Mouse (Mus musculus) liver, embryonic 12.5 days (tissue): ENCODE measurements around the gene Tmem151b. TPM values are rescaled to one million over a fixed set of nuclear protein-coding genes. Genes with fewer than 3 reads are reported as not detected.

Experiments used
- ATAC-seq: fragments of 200-750 bp; cut with Nextera tagmentation; 2 replicates; pipeline ENCODE4 v1.8.0; 2017; ENCODE audit warnings: moderate number of reproducible peaks, mild to moderate bottlenecking, moderate library complexity
- H3K27ac ChIP-seq: fragments of 300-500 bp; sonication (generic); 2 replicates; pipeline ENCODE4 v1.5.1; 2016; ENCODE audit warnings: mild to moderate bottlenecking
- H3K27me3 ChIP-seq: fragments of 300-500 bp; sonication (generic); replicated peaks from 2 replicates; pipeline ENCODE4 v1.6.1; 2016; ENCODE audit warnings: mild to moderate bottlenecking, moderate library complexity
- H3K36me3 ChIP-seq: fragments of 300-500 bp; sonication (generic); 2 replicates; pipeline ENCODE4 v1.6.1; 2016; ENCODE audit warnings: mild to moderate bottlenecking, moderate library complexity
- H3K4me1 ChIP-seq: fragments of 300-500 bp; sonication (generic); 2 replicates; pipeline ENCODE4 v1.6.1; 2016
- H3K4me2 ChIP-seq: fragments of 300-500 bp; sonication (generic); 2 replicates; pipeline ENCODE4 v1.6.1; 2016; ENCODE audit warnings: mild to moderate bottlenecking, moderate library complexity
- H3K4me3 ChIP-seq: fragments of 300-500 bp; sonication (generic); 2 replicates; pipeline ENCODE4 v1.5.1; 2016; ENCODE audit warnings: mild to moderate bottlenecking, moderate library complexity
- H3K9ac ChIP-seq: fragments of 300-500 bp; sonication (generic); 2 replicates; pipeline ENCODE4 v1.6.1; 2016; ENCODE audit warnings: mild to moderate bottlenecking, moderate library complexity
- H3K9me3 ChIP-seq: fragments of 300-500 bp; sonication (generic); replicated peaks from 2 replicates; pipeline ENCODE4 v1.6.1; 2016; ENCODE audit warnings: mild to moderate bottlenecking, moderate library complexity
- WGBS: fragments of 180-500 bp; shearing (Covaris S2); methylation state at CpG from one replicate; pipeline ENCODE4 v1.1.7; 2016; ENCODE audit not compliant: insufficient replicate concordance; 5-methylcytosine and 5-hydroxymethylcytosine counted together
- polyA plus RNA-seq: library from polyadenylated mRNA; unstranded; fragments of >200 nt; fragmentation: Nextera tagmentation; extraction: Ambion mirVana; gene quantifications from 2 replicates; pipeline ENCODE4 v1.2.1, GENCODE M21; 2016

The Tmem151b gene
- polyA plus RNA-seq, 1 experiment from 2014 or later = 0.30 TPM

GRCm38 (mm10) chr17:45515806-45516205 lies 33.7 kb downstream of the Tmem151b start:
- no peaks in the 10 kb centered on the region for H3K27me3 ChIP-seq
- no peaks in the 10 kb centered on the region for H3K9me3 ChIP-seq
- no peak overlapping the region for H3K9ac ChIP-seq
- H3K4me3 ChIP-seq = no peak overlapping the region
- ATAC-seq = no peak
- peaks cover 19% of the 10 kb centered on the region for H3K4me1 ChIP-seq
- no peak overlapping the region for H3K4me2 ChIP-seq
- H3K36me3 ChIP-seq = peaks cover 48% of the 10 kb centered on the region
- no peak overlapping the region for H3K27ac ChIP-seq
- 75% methylated on average over 10 of the region's 10 CpGs for WGBS

- H3K27ac ChIP-seq = no peak overlapping the region
- no peak overlapping the region for H3K4me3 ChIP-seq
- no peaks in the 10 kb centered on the region for H3K9me3 ChIP-seq
- WGBS = 51% methylated on average over 15 of the region's 15 CpGs
- no peak overlapping the region for H3K9ac ChIP-seq
- no peak for ATAC-seq
- H3K4me2 ChIP-seq = no peak overlapping the region
- peaks cover 48% of the 10 kb centered on the region for H3K36me3 ChIP-seq
- H3K27me3 ChIP-seq = no peaks in the 10 kb centered on the region
- peaks cover 19% of the 10 kb centered on the region for H3K4me1 ChIP-seq
Observed at GRCm38 (mm10) chr17:45515204-45515726, 34.2 kb downstream of the Tmem151b start.

- Histone ChIP-seq H3K9me3 (no peaks in the 10 kb centered on the region), H3K27me3 (no peaks in the 10 kb centered on the region), H3K4me1 (peaks cover 17% of the 10 kb centered on the region), H3K9ac (no peak overlapping the region), H3K4me2 (no peak overlapping the region), H3K36me3 (peaks cover 32% of the 10 kb centered on the region), H3K27ac (no peak overlapping the region), H3K4me3 (no peak overlapping the region)
- WGBS = 76% methylated on average over 4 of the region's 4 CpGs
- no peak for ATAC-seq
Observed at GRCm38 (mm10) chr17:45511757-45512156, 37.7 kb downstream of the Tmem151b start.

- no peak overlapping the region for H3K9ac ChIP-seq
- H3K9me3 ChIP-seq = no peaks in the 10 kb centered on the region
- H3K36me3 ChIP-seq = peaks cover 25% of the 10 kb centered on the region
- H3K27ac ChIP-seq = no peak overlapping the region
- H3K4me2 ChIP-seq = no peak overlapping the region
- peaks cover 21% of the 10 kb centered on the region for H3K4me1 ChIP-seq
- ATAC-seq = no peak
- H3K4me3 ChIP-seq = no peak overlapping the region
- WGBS = 83% methylated on average over 4 of the region's 4 CpGs
- H3K27me3 ChIP-seq = no peaks in the 10 kb centered on the region
Observed at GRCm38 (mm10) chr17:45510871-45511270, 38.6 kb downstream of the Tmem151b start.

GRCm38 (mm10) chr17:45506700-45507189 lies 42.7 kb downstream of the Tmem151b start, which contains the start of gene Aars2:
Gene Aars2, plus strand, starts transcription at chr17:45506841.
- WGBS = 1% methylated on average over 42 of the region's 42 CpGs
- Histone ChIP-seq H3K27ac (peak within 1 kb of the TSS; percentile 68), H3K9me3 (no peaks in the 10 kb centered on the region), H3K27me3 (no peaks in the 10 kb centered on the region; the same call in 1 of the 2 replicates), H3K4me3 (peak within 1 kb of the TSS; percentile 72), H3K4me1 (peaks cover 27% of the 10 kb centered on the region), H3K9ac (peak within 1 kb of the TSS; percentile 74), H3K36me3 (peaks cover 24% of the 10 kb centered on the region), H3K4me2 (peak within 1 kb of the TSS; percentile 52)
- peak; percentile 89 for ATAC-seq

- no peak for ATAC-seq
- peaks cover 27% of the 10 kb centered on the region for H3K4me1 ChIP-seq
- H3K27me3 ChIP-seq = no peaks in the 10 kb centered on the region; the same call in 1 of the 2 replicates
- peak overlapping the region; percentile 52 for H3K4me2 ChIP-seq
- H3K9ac ChIP-seq = no peak overlapping the region
- peak overlapping the region; percentile 72; the same call in 1 of the 2 replicates for H3K4me3 ChIP-seq
- no peaks in the 10 kb centered on the region for H3K9me3 ChIP-seq
- 61% methylated on average over 6 of the region's 6 CpGs for WGBS
- no peak overlapping the region for H3K27ac ChIP-seq
- H3K36me3 ChIP-seq = peaks cover 22% of the 10 kb centered on the region
Observed at GRCm38 (mm10) chr17:45505941-45506465, 43.5 kb downstream of the Tmem151b start.

- no peak overlapping the region for H3K9ac ChIP-seq
- no peak overlapping the region for H3K4me3 ChIP-seq
- no peak overlapping the region for H3K27ac ChIP-seq
- H3K27me3 ChIP-seq = no peaks in the 10 kb centered on the region; the same call in 1 of the 2 replicates
- peaks cover 27% of the 10 kb centered on the region for H3K4me1 ChIP-seq
- no peak overlapping the region for H3K4me2 ChIP-seq
- WGBS = 11% methylated on average over 5 of the region's 5 CpGs
- H3K9me3 ChIP-seq = no peaks in the 10 kb centered on the region
- H3K36me3 ChIP-seq = peaks cover under 1% of the 10 kb centered on the region
- ATAC-seq = no peak
Observed at GRCm38 (mm10) chr17:45503301-45503973, 46.0 kb downstream of the Tmem151b start.

- Histone ChIP-seq H3K9ac (no peak overlapping the region), H3K4me1 (peaks cover 22% of the 10 kb centered on the region), H3K9me3 (no peaks in the 10 kb centered on the region), H3K4me3 (no peak overlapping the region), H3K27me3 (no peaks in the 10 kb centered on the region; the same call in 1 of the 2 replicates), H3K27ac (no peak overlapping the region), H3K4me2 (no peak overlapping the region), H3K36me3 (no peaks in the 10 kb centered on the region)
- WGBS = 40% methylated on average over 4 of the region's 4 CpGs
- no peak for ATAC-seq
Observed at GRCm38 (mm10) chr17:45502324-45502723, 47.2 kb downstream of the Tmem151b start.

- ATAC-seq = no peak
- no peak overlapping the region for H3K4me3 ChIP-seq
- no peak overlapping the region for H3K9ac ChIP-seq
- peaks cover 12% of the 10 kb centered on the region; the same call in 1 of the 2 replicates for H3K4me1 ChIP-seq
- no peaks in the 10 kb centered on the region for H3K36me3 ChIP-seq
- no peak overlapping the region for H3K4me2 ChIP-seq
- no peaks in the 10 kb centered on the region for H3K9me3 ChIP-seq
- 58% methylated on average over 4 of the region's 4 CpGs for WGBS
- no peak overlapping the region for H3K27ac ChIP-seq
- no peaks in the 10 kb centered on the region; the same call in 1 of the 2 replicates for H3K27me3 ChIP-seq
Observed at GRCm38 (mm10) chr17:45500981-45501380, 48.5 kb downstream of the Tmem151b start.

- Histone ChIP-seq H3K4me1 (peaks cover 11% of the 10 kb centered on the region; the same call in 1 of the 2 replicates), H3K27ac (no peak overlapping the region), H3K36me3 (no peaks in the 10 kb centered on the region), H3K4me3 (no peak overlapping the region), H3K27me3 (peaks cover under 1% of the 10 kb centered on the region), H3K9me3 (no peaks in the 10 kb centered on the region), H3K4me2 (no peak overlapping the region), H3K9ac (no peak overlapping the region)
- no peak for ATAC-seq
- WGBS = 33% methylated on average over 2 of the region's 2 CpGs
Observed at GRCm38 (mm10) chr17:45499516-45499915, 50.0 kb downstream of the Tmem151b start.

GRCm38 (mm10) chr17:45498397-45498796 lies 51.1 kb downstream of the Tmem151b start:
- H3K36me3 ChIP-seq = no peaks in the 10 kb centered on the region
- WGBS = 70% methylated on average over 13 of the region's 13 CpGs
- ATAC-seq = no peak
- H3K4me2 ChIP-seq = no peak overlapping the region
- no peak overlapping the region for H3K4me3 ChIP-seq
- no peaks in the 10 kb centered on the region for H3K9me3 ChIP-seq
- H3K4me1 ChIP-seq = peaks cover under 1% of the 10 kb centered on the region; the same call in 1 of the 2 replicates
- no peak overlapping the region for H3K27ac ChIP-seq
- H3K9ac ChIP-seq = no peak overlapping the region
- peaks cover 8% of the 10 kb centered on the region for H3K27me3 ChIP-seq

GRCm38 (mm10) chr17:45495398-45495797 lies 54.1 kb downstream of the Tmem151b start:
- Histone ChIP-seq H3K4me3 (no peak overlapping the region), H3K9ac (no peak overlapping the region)
- WGBS = 64% methylated on average over 11 of the region's 11 CpGs

More at GRCm38 (mm10) chr17:45495398-45495797, 54.1 kb downstream of the Tmem151b start:
- Histone ChIP-seq H3K27me3 (peaks cover 21% of the 10 kb centered on the region), H3K27ac (no peak overlapping the region), H3K36me3 (no peaks in the 10 kb centered on the region), H3K9me3 (no peaks in the 10 kb centered on the region), H3K4me1 (no peaks in the 10 kb centered on the region), H3K4me2 (no peak overlapping the region)
- no peak for ATAC-seq
